Mouse (Mus musculus): ENCODE results near the gene Manba. TPM values are rescaled to one million over a fixed set of nuclear protein-coding genes. Genes with fewer than 3 reads are reported as not detected.
"Not testable (repeated sequence)": the region's sequence is repeated elsewhere in the genome, so short reads cannot be mapped to it uniquely, and the experiment has no call there.

The Manba gene
- polyA plus RNA-seq (2012; rRNA removed) = 5.3 and 5.4 TPM in 2 replicates

GRCm38 (mm10) chr3:135485128-135485899 is at the start of gene Manba:
Gene Manba (plus strand): TSS chr3:135485611.
- peak in 1 of 2 experiments; percentile 71 for DNase-seq (ENCODE audit: extremely low spot score in 1 of 2, low spot score in 1 of 2)

GRCm38 (mm10) chr3:135436901-135437616 is 48.4 kb upstream of the Manba start:
- no peak for DNase-seq (ENCODE audit: extremely low spot score in 1 of 2, low spot score in 1 of 2)

GRCm38 (mm10) chr3:135437758-135438495 is 47.5 kb upstream of the Manba start, which contains the start of gene Ube2d3:
Gene Ube2d3 (plus strand): TSS chr3:135438149.
- DNase-seq (ENCODE audit: extremely low spot score in 1 of 2, low spot score in 1 of 2) = peak; percentile 99

- peak; percentile 87 to 93 for DNase-seq (ENCODE audit: extremely low spot score in 1 of 2, low spot score in 1 of 2)
Observed at GRCm38 (mm10) chr3:135438531-135438912, 46.9 kb upstream of the Manba start.

GRCm38 (mm10) chr3:135438913-135439531 is 46.4 kb upstream of the Manba start:
- peak; percentile 46 to 71 for DNase-seq (ENCODE audit: extremely low spot score in 1 of 2, low spot score in 1 of 2)

- DNase-seq (ENCODE audit: extremely low spot score in 1 of 2, low spot score in 1 of 2) = no peak
Observed at GRCm38 (mm10) chr3:135439651-135440050, 45.8 kb upstream of the Manba start.

- DNase-seq (ENCODE audit: extremely low spot score in 1 of 2, low spot score in 1 of 2) = peak; percentile 14 to 27
Observed at GRCm38 (mm10) chr3:135440221-135440620, 45.2 kb upstream of the Manba start.

GRCm38 (mm10) chr3:135440621-135441020 is 44.8 kb upstream of the Manba start:
- no peak for DNase-seq (ENCODE audit: extremely low spot score in 1 of 2, low spot score in 1 of 2)

GRCm38 (mm10) chr3:135444930-135445329 is 40.5 kb upstream of the Manba start:
- no peak for DNase-seq (ENCODE audit: extremely low spot score in 1 of 2, low spot score in 1 of 2)

GRCm38 (mm10) chr3:135458981-135459380 is 26.4 kb upstream of the Manba start:
- DNase-seq (ENCODE audit: extremely low spot score in 1 of 2, low spot score in 1 of 2) = no peak

- no peak for DNase-seq (ENCODE audit: extremely low spot score in 1 of 2, low spot score in 1 of 2)
Observed at GRCm38 (mm10) chr3:135468402-135468801, 17.0 kb upstream of the Manba start.

GRCm38 (mm10) chr3:135469146-135469545 is 16.3 kb upstream of the Manba start:
- no peak for DNase-seq (ENCODE audit: extremely low spot score in 1 of 2, low spot score in 1 of 2)

GRCm38 (mm10) chr3:135469974-135470373 is 15.4 kb upstream of the Manba start:
- DNase-seq (ENCODE audit: extremely low spot score in 1 of 2, low spot score in 1 of 2) = peak; percentile 31 to 81

- no peak for DNase-seq (ENCODE audit: extremely low spot score in 1 of 2, low spot score in 1 of 2)
Observed at GRCm38 (mm10) chr3:135470823-135471222, 14.6 kb upstream of the Manba start.

- no peak for DNase-seq (ENCODE audit: extremely low spot score in 1 of 2, low spot score in 1 of 2)
Observed at GRCm38 (mm10) chr3:135475025-135475424, 10.4 kb upstream of the Manba start.

- peak; percentile 16 to 36 for DNase-seq (ENCODE audit: extremely low spot score in 1 of 2, low spot score in 1 of 2)
Observed at GRCm38 (mm10) chr3:135476286-135476685, 9.1 kb upstream of the Manba start.

- no peak for DNase-seq (ENCODE audit: extremely low spot score in 1 of 2, low spot score in 1 of 2)
Observed at GRCm38 (mm10) chr3:135476977-135477376, 8.4 kb upstream of the Manba start.

GRCm38 (mm10) chr3:135479090-135479489 is 6.3 kb upstream of the Manba start:
- not testable (repeated sequence) for DNase-seq (ENCODE audit: extremely low spot score in 1 of 2, low spot score in 1 of 2)

GRCm38 (mm10) chr3:135480767-135481166 is 4.6 kb upstream of the Manba start:
- no peak for DNase-seq (ENCODE audit: extremely low spot score in 1 of 2, low spot score in 1 of 2)

- no peak for DNase-seq (ENCODE audit: extremely low spot score in 1 of 2, low spot score in 1 of 2)
Observed at GRCm38 (mm10) chr3:135481608-135482007, 3.8 kb upstream of the Manba start.

GRCm38 (mm10) chr3:135484650-135485049 is 761 bp upstream of the Manba start:
- DNase-seq (ENCODE audit: extremely low spot score in 1 of 2, low spot score in 1 of 2) = not testable (repeated sequence)

All from frontal cortex, adult 2 months (tissue).